Mouse (Mus musculus) liver, postnatal 0 days (tissue): Measurements from ENCODE around the gene Gna13.

Experiments used
- CTCF ChIP-seq: sonication (generic); IDR thresholded peaks from 2 replicates; pipeline ENCODE4 v1.5.1; 2016; ENCODE audit warnings: antibody characterized with exemption, low read depth
- EP300 ChIP-seq: IDR thresholded peaks from 2 replicates; pipeline ENCODE4 v1.6.1; 2016; ENCODE audit warnings: antibody characterized with exemption, low read depth, mild to moderate bottlenecking

- TF ChIP-seq EP300 (no peak), CTCF (no peak)
Observed at GRCm38 (mm10) chr11:109394758-109395157, 32.1 kb downstream of the Gna13 start.
